Mouse (Mus musculus): ENCODE results near the gene Lipc. TPM values are rescaled to one million over a fixed set of nuclear protein-coding genes. Genes with fewer than 3 reads are reported as not detected.

The Lipc gene
- 0.30 TPM for polyA plus RNA-seq (2014; fragmentation: Illumina TruSeq; extraction: RNeasy Lipid Tissue Mini Kit (QIAGEN cat#74804); ENCODE audit: low replicate concordance)

GRCm38 (mm10) chr9:70952126-70952525 lies at the start of gene Lipc:
Gene Lipc, minus strand, starts transcription at chr9:70952226.

Other genes with a start within 250 kb of the Lipc start
- 1.3 TPM for gene Aqp9, start 216.5 kb upstream of the Lipc start, polyA plus RNA-seq (2014; fragmentation: Illumina TruSeq; extraction: RNeasy Lipid Tissue Mini Kit (QIAGEN cat#74804); ENCODE audit: low replicate concordance)

Measured in small intestine, adult 10 weeks (tissue).